Mouse (Mus musculus) hindbrain, postnatal 0 days (tissue): ENCODE measurements at regions not wholly inside any gene's neighbourhood (a gene's known extent, or its start where the extent isn't known, plus 50 kb on each side); places are given as distances from the start of the nearest gene placed in this dataset.

Experiments used
- ATAC-seq: fragments of 200-750 bp; cut with Nextera tagmentation; 2 replicates; pipeline ENCODE4 v1.8.0; 2017; ENCODE audit warnings: mild to moderate bottlenecking, moderate TSS enrichment, moderate library complexity
- DNase-seq: peaks from one replicate; pipeline ENCODE4 v3.0.0-alpha.2; 2015; ENCODE audit warnings: low spot score
- H3K27ac ChIP-seq: fragments of 300-500 bp; sonication (generic); 2 replicates; pipeline ENCODE4 v1.5.1; 2014; ENCODE audit warnings: mild to moderate bottlenecking
- H3K27me3 ChIP-seq: fragments of 300-500 bp; sonication (generic); 2 replicates; pipeline ENCODE4 v1.6.1; 2014; ENCODE audit warnings: low read length, mixed read lengths; ENCODE audit not compliant: insufficient read depth
- H3K36me3 ChIP-seq: fragments of 300-500 bp; sonication (generic); 2 replicates; pipeline ENCODE4 v1.6.1; 2014; ENCODE audit warnings: low read length, mixed read lengths; ENCODE audit not compliant: insufficient read depth
- H3K4me1 ChIP-seq: fragments of 300-500 bp; sonication (generic); 2 replicates; pipeline ENCODE4 v1.6.1; 2014; ENCODE audit warnings: antibody characterized with exemption, low read length, mixed read lengths; ENCODE audit not compliant: insufficient read depth
- H3K4me2 ChIP-seq: fragments of 300-500 bp; sonication (generic); 2 replicates; pipeline ENCODE4 v1.6.1; 2014; ENCODE audit warnings: low read depth, mild to moderate bottlenecking, low read length, moderate library complexity, mixed read lengths
- H3K4me3 ChIP-seq: fragments of 300-500 bp; sonication (generic); 2 replicates; pipeline ENCODE4 v1.5.1; 2014; ENCODE audit warnings: low read length
- H3K9ac ChIP-seq: fragments of 300-500 bp; sonication (generic); replicated peaks from 2 replicates; pipeline ENCODE4 v1.6.1; 2014; ENCODE audit warnings: mild to moderate bottlenecking, low read length, moderate library complexity, mixed read lengths
- H3K9me3 ChIP-seq: fragments of 300-500 bp; sonication (generic); 2 replicates; pipeline ENCODE4 v1.6.1; 2016; ENCODE audit warnings: low read length, mixed read lengths
- CTCF ChIP-seq: IDR thresholded peaks from 2 replicates; pipeline ENCODE4 v1.5.1; 2016; ENCODE audit warnings: antibody characterized with exemption, control low read depth, low read depth
- WGBS: fragments of 180-500 bp; shearing (Covaris S2); extraction: QIAGEN DNeasy Blood & Tissue Kit; methylation state at CpG from one replicate; pipeline ENCODE4 v1.1.7; 2014; 5-methylcytosine and 5-hydroxymethylcytosine counted together

DNA sequence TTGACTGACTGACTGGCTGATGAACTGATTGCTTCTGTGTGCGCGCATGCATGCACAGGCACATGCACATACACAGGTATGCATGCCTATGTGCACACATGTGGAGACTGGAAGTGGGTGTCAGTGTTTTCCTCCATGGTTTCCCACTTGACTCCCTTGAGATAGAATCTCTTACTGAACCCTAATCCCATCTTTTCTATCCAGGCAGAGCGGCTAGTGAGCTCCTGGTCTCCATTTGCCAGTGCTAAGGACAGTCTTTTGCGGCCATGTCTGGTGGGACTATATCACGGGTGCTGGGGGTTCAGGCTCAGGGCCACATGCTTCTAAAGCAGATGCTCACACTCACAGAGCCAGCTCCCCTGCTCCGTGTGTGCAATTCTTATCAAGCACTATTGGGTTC is 133.0 kb upstream of the Bcl6 start:
- Histone ChIP-seq H3K4me2 (no peak overlapping the region), H3K4me3 (no peak overlapping the region), H3K9me3 (no peaks in the 10 kb centered on the region), H3K4me1 (no peaks in the 10 kb centered on the region), H3K9ac (no peak overlapping the region), H3K27me3 (no peaks in the 10 kb centered on the region), H3K27ac (no peak overlapping the region), H3K36me3 (no peaks in the 10 kb centered on the region)
- no peak for ATAC-seq
- no peak for DNase-seq
- no peak for TF ChIP-seq CTCF
- 92% methylated on average over 6 of the region's 6 CpGs for WGBS

DNA sequence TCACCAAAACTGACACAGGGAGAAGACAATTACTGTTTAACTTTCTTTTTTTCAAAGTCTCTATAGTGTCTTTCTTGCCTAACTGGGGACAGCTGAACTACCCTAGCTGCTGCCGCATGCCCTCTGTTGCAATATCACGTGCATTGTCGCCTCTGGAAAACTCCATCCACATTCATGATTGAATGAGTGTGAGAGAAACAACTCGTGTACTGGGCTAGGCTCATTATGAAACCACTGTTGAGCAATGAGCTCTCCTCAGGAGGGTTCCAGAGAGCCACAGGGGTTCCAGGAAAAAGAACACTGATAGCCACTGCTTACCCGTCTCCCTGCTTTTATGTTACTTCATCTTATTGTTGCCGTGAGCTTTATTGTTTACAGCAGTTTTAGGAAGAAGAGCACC is 132.2 kb upstream of the Bcl6 start:
- no peak for TF ChIP-seq CTCF
- Histone ChIP-seq H3K4me2 (no peak overlapping the region), H3K27ac (no peak overlapping the region), H3K27me3 (no peaks in the 10 kb centered on the region), H3K36me3 (no peaks in the 10 kb centered on the region), H3K4me3 (no peak overlapping the region), H3K4me1 (no peaks in the 10 kb centered on the region), H3K9me3 (no peaks in the 10 kb centered on the region), H3K9ac (no peak overlapping the region)
- ATAC-seq, result no peak
- DNase-seq, result no peak
- WGBS, result 42% methylated on average over 6 of the region's 6 CpGs

DNA sequence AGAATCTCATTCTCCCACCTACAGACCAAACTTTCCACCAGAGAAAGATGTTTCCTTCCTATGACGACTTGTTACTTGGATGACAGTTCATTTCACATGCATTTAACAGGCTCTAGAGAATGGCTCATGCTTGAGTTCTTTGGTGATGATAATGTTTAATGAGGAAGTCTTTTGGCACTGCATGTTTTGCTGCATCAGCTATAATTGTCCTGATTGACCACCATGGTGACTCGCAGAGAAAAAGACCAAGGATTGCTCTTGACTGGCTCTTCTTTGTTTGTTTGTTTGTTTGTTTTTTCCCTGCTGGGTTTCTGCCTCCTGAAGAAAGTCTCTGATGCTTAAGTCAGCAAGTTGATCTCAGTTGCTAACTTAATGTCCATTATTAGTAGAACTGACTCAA is 129.8 kb upstream of the Bcl6 start:
- no peak overlapping the region for H3K4me2 ChIP-seq
- no peaks in the 10 kb centered on the region for H3K27me3 ChIP-seq
- no peaks in the 10 kb centered on the region for H3K9me3 ChIP-seq
- no peak for ATAC-seq
- no peaks in the 10 kb centered on the region for H3K36me3 ChIP-seq
- no peak overlapping the region for H3K27ac ChIP-seq
- no peak for TF ChIP-seq CTCF
- H3K4me3 ChIP-seq, result no peak overlapping the region
- no peak overlapping the region for H3K9ac ChIP-seq
- WGBS, result 72% methylated on average over 2 of the region's 2 CpGs
- H3K4me1 ChIP-seq, result no peaks in the 10 kb centered on the region
- no peak for DNase-seq

DNA sequence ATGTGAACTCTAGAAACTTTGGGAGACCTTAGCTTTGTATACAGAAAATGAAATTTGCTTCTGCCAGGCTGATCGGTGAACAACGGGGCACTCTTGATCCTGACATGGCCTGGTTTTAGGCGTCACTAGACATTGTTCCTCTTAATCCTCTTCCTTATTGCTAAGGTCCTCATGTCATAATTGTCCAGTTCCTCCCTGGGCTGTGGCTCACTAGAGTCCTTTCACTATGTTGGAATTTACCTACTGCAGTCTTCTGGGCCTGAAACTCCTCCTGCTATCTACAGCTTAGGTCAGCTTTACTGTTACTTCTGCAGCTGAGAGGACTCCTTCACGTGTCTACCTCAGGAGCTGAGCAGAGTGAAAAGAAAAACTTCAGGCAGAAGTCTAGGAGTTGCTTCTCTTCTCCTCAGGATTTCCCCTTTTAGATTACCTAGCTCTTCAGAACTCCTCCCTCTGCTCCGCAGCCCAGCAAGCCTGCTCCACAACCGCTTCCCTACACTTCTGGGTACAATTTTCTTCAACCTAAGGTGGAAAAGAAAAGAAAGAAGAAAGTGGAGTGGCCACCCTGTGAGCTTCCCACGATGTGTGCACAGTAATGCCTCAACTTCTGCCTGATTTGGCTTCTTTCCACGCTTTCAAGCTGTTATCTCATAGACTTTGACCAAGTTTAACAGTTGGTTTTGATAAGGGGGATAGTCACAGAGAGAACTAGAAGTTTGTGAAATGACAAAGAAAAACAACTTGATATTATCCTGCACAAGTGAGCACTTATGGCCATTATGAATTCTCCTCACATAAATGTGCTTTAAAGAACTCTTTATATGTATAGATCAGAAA is 114.4 kb upstream of the Bcl6 start:
- Histone ChIP-seq H3K27ac (no peak overlapping the region), H3K4me2 (no peak overlapping the region), H3K27me3 (no peaks in the 10 kb centered on the region), H3K9me3 (no peaks in the 10 kb centered on the region), H3K4me3 (no peak overlapping the region), H3K4me1 (no peaks in the 10 kb centered on the region), H3K36me3 (no peaks in the 10 kb centered on the region), H3K9ac (no peak overlapping the region)
- DNase-seq (no peak), ATAC-seq (no peak)
- 83% methylated on average over 8 of the region's 8 CpGs for WGBS
- no peak for TF ChIP-seq CTCF

DNA sequence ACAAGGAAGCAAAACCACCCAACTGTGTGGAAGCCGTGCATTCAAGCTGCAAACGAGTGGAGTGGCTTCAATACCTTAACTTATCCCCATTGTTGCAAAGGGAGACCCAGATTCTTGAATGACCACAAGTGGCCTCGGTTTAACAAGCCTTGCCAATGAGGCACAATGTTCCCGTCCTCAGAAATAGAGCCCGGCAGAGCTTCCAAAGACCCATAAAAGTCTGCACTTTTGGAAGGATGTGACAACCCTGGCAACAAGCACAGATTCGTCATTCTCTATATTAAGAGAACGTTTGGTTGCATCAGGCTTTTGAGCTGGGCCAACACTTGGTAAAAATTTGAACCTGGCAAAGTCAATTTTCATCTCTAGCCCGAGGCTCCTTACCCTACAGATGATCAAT is 108.9 kb upstream of the Bcl6 start:
- no peak overlapping the region for H3K27ac ChIP-seq
- no peak for TF ChIP-seq CTCF
- no peaks in the 10 kb centered on the region for H3K36me3 ChIP-seq
- H3K27me3 ChIP-seq, result no peaks in the 10 kb centered on the region
- no peaks in the 10 kb centered on the region for H3K4me1 ChIP-seq
- H3K4me3 ChIP-seq, result no peak overlapping the region
- no peaks in the 10 kb centered on the region for H3K9me3 ChIP-seq
- ATAC-seq, result no peak
- DNase-seq, result no peak
- no peak overlapping the region for H3K4me2 ChIP-seq
- 62% methylated on average over 8 of the region's 8 CpGs for WGBS
- H3K9ac ChIP-seq, result no peak overlapping the region

DNA sequence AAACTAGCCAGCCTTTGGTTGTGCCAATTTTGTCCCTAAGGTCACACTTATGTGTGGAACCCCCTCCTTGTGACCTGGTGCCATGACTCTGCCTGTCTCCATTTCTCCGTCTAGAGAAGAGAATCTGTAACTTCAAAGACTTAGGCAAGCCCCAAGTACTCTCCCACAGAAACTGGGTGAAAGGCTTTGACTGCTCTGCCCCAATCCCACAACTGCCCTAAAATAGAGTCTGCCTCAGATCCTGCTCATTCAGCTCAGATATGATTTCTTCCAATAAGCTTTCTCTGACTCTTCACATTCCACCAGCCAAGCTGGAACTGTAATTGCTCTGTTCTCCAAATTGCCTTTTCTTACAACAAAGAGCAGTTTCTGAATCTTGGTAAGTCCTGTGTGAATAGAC is 107.4 kb upstream of the Bcl6 start:
- DNase-seq (no peak), ATAC-seq (no peak)
- Histone ChIP-seq H3K4me1 (no peaks in the 10 kb centered on the region), H3K9me3 (no peaks in the 10 kb centered on the region), H3K4me2 (no peak overlapping the region), H3K9ac (no peak overlapping the region), H3K36me3 (no peaks in the 10 kb centered on the region), H3K4me3 (no peak overlapping the region), H3K27ac (no peak overlapping the region), H3K27me3 (no peaks in the 10 kb centered on the region)
- TF ChIP-seq CTCF, result no peak
- 78% methylated on average over 1 of the region's 1 CpGs for WGBS

DNA sequence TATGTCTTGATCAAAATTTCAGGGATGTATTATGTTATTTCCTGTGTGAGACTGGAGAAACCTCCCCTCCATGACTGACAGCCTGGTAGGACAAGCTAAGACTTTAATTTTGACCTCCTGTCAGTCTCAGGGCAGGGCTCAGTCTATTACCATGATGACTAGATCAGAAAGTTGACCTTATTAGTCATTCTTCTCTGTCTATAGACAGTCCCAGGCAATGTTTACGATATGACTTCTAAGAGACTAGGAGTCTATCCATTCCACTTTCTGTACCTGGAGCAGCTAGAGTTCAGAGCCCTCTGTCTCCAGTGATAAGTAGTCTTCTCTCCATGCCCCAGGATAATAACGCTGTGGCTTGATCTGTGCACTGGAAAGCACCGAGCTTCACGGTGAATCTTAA is 107.0 kb upstream of the Bcl6 start:
- WGBS, result 95% methylated on average over 4 of the region's 4 CpGs
- H3K27me3 ChIP-seq, result no peaks in the 10 kb centered on the region
- no peak overlapping the region for H3K9ac ChIP-seq
- no peak overlapping the region for H3K4me3 ChIP-seq
- H3K4me2 ChIP-seq, result no peak overlapping the region
- no peak for DNase-seq
- no peaks in the 10 kb centered on the region for H3K9me3 ChIP-seq
- no peaks in the 10 kb centered on the region for H3K36me3 ChIP-seq
- no peak for TF ChIP-seq CTCF
- H3K4me1 ChIP-seq, result no peaks in the 10 kb centered on the region
- ATAC-seq, result no peak
- no peak overlapping the region for H3K27ac ChIP-seq
